Mouse (Mus musculus) adrenal gland, adult 8-10 months (tissue): ENCODE results near the gene Mettl7a1. TPM values are rescaled to one million over a fixed set of nuclear protein-coding genes. Genes with fewer than 3 reads are reported as not detected.
"Not testable (repeated sequence)": the region's sequence is repeated elsewhere in the genome, so short reads cannot be mapped to it uniquely, and the experiment has no call there.

Experiments
- DNase-seq: peaks from one replicate; pipeline ENCODE4 v3.0.0; 2022
- total RNA-seq, 4 experiments: library from RNA; stranded (reverse); gene quantifications; 2 replicates each; pipeline ENCODE4 v1.2.4; 2022

Mettl7a1 gene
- total RNA-seq = 100 to 1,000 TPM in 3 of 4 experiments, 10 to 100 TPM in 1; 80.4 to 134 (median 120) TPM

GRCm38 (mm10) chr15:100304019-100304991, at the start of gene Mettl7a1:
Gene Mettl7a1, plus strand, starts transcription at chr15:100304140.
- peak; percentile 77 for DNase-seq

- no peak for DNase-seq
Observed at GRCm38 (mm10) chr15:100256386-100256785, 47.6 kb upstream of the Mettl7a1 start.

- no peak for DNase-seq
Observed at GRCm38 (mm10) chr15:100257305-100257704, 46.6 kb upstream of the Mettl7a1 start.

- DNase-seq = no peak
Observed at GRCm38 (mm10) chr15:100258646-100259425, 45.1 kb upstream of the Mettl7a1 start.

- not testable (repeated sequence) for DNase-seq
Observed at GRCm38 (mm10) chr15:100260351-100260750, 43.6 kb upstream of the Mettl7a1 start.

- DNase-seq = no peak
Observed at GRCm38 (mm10) chr15:100263246-100263905, 40.6 kb upstream of the Mettl7a1 start.

GRCm38 (mm10) chr15:100265586-100266325, 38.2 kb upstream of the Mettl7a1 start:
- no peak for DNase-seq

GRCm38 (mm10) chr15:100268916-100269315, 35.0 kb upstream of the Mettl7a1 start:
- DNase-seq = no peak

GRCm38 (mm10) chr15:100269776-100270175, 34.2 kb upstream of the Mettl7a1 start:
- no peak for DNase-seq

GRCm38 (mm10) chr15:100270609-100271008, 33.3 kb upstream of the Mettl7a1 start:
- DNase-seq = not testable (repeated sequence)

- no peak for DNase-seq
Observed at GRCm38 (mm10) chr15:100271411-100271810, 32.5 kb upstream of the Mettl7a1 start.

- not testable (repeated sequence) for DNase-seq
Observed at GRCm38 (mm10) chr15:100273791-100274308, 30.1 kb upstream of the Mettl7a1 start.

GRCm38 (mm10) chr15:100274790-100275559, 29.0 kb upstream of the Mettl7a1 start:
- DNase-seq = no peak

GRCm38 (mm10) chr15:100276403-100276802, 27.5 kb upstream of the Mettl7a1 start:
- DNase-seq = no peak

- DNase-seq = no peak
Observed at GRCm38 (mm10) chr15:100277586-100277985, 26.4 kb upstream of the Mettl7a1 start.

GRCm38 (mm10) chr15:100280626-100281025, 23.3 kb upstream of the Mettl7a1 start, which contains the start of gene Tmprss12:
Gene Tmprss12, plus strand, starts transcription at chr15:100280837.
- DNase-seq = no peak

- DNase-seq = no peak
Observed at GRCm38 (mm10) chr15:100288980-100289379, 15.0 kb upstream of the Mettl7a1 start.

- no peak for DNase-seq
Observed at GRCm38 (mm10) chr15:100290858-100291257, 13.1 kb upstream of the Mettl7a1 start.

- no peak for DNase-seq
Observed at GRCm38 (mm10) chr15:100292326-100292725, 11.6 kb upstream of the Mettl7a1 start.

GRCm38 (mm10) chr15:100297856-100298255, 6.1 kb upstream of the Mettl7a1 start:
- no peak for DNase-seq

- DNase-seq = no peak
Observed at GRCm38 (mm10) chr15:100300499-100300898, 3.4 kb upstream of the Mettl7a1 start.
